Mouse (Mus musculus): Measurements from ENCODE around the gene Vps11.

DNA sequence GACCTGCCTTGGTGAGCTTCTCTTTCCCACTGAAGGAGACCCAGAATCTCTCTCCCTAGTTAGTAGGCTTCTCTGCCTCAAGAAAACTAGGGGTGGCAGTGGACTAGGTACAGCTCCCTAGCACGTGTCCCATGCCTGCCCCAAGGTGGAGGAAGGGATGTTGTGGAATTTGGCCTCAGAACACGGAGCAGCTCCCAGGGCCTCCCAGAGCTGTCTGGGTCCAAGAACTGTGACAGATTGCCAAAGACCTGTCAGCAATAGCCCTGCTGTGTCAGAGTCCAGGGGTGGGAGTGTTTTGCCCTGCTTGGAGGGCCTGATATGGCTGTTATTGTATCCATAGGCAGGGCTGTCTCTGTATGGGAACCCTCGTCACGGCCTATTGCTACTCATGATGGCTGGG is 39.6 kb upstream of the Vps11 start:
- no peak for TF ChIP-seq CTCF (IDR thresholded peaks at IDR 0.05; ENCODE audit: low read depth)
- no peak for TF ChIP-seq EP300 (IDR thresholded peaks at IDR 0.05; ENCODE audit: low read depth)
